Mouse (Mus musculus) bone marrow, adult 2 months (tissue): ENCODE data around the gene Gm17174.
"Not testable (repeated sequence)": the region's sequence is repeated elsewhere in the genome, so short reads cannot be mapped to it uniquely, and the experiment has no call there.

Source experiments
- CTCF ChIP-seq: fragments of 200-500 bp; IDR thresholded peaks from 2 replicates; pipeline ENCODE4 v1.5.1; 2011; ENCODE audit warnings: low read length, control low read depth; ENCODE audit not compliant: control insufficient read depth, insufficient read depth
- POLR2A ChIP-seq: fragments of 200-500 bp; IDR thresholded peaks from 2 replicates; pipeline ENCODE4 v1.6.1; 2011; ENCODE audit warnings: low read depth, mild to moderate bottlenecking, control low read depth, low read length, borderline replicate concordance; ENCODE audit not compliant: control insufficient read depth

- TF ChIP-seq CTCF, POLR2A: not testable (repeated sequence)
Measured at GRCm38 (mm10) chr14:51592039-51592438, at the start of gene Gm17174.
